Mouse (Mus musculus) spleen, adult 2 months (tissue): Measurements from ENCODE around the gene Prss30.

Experiments used
- CTCF ChIP-seq: fragments of 200-500 bp; IDR thresholded peaks from 2 replicates; pipeline ENCODE4 v1.5.1; 2011; ENCODE audit warnings: mild to moderate bottlenecking, inconsistent platforms; ENCODE audit not compliant: insufficient read depth, insufficient read length, insufficient replicate concordance; ENCODE audit errors: extremely low read depth
- POLR2A ChIP-seq: fragments of 200-500 bp; IDR thresholded peaks from 2 replicates; pipeline ENCODE4 v1.6.1; 2011; ENCODE audit warnings: low read depth, low read length, inconsistent platforms

DNA sequence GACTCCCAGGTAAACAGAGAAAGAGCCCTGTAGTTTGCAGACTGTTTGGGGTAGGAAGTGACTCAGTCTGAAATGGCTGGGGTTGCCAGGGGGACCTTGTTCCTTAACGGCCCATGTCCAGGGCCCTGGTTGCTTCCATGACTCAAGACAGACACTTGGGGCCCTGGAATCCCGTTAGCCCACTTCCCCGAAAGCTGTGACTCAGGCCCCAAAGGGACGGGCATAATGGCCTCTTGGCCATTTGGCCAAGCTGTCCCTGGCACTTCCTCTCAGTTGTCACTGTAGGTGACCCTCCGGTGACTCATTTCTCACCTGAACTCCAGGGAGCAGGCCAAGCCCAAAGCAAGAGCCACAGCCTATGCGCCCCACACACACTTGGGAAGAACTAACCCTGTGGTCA lies 18.0 kb upstream of the Prss30 start:
- no peak for TF ChIP-seq CTCF
- TF ChIP-seq POLR2A = no peak
